Mouse (Mus musculus): ENCODE results near the gene Cnih4. TPM values are rescaled to one million over a fixed set of nuclear protein-coding genes. Genes with fewer than 3 reads are reported as not detected.

Cnih4 gene
- polyA plus RNA-seq (2012; ENCODE audit: insufficient read depth, insufficient read length, missing spikeins), result 68.5 and 82.2 TPM in 2 replicates

GRCm38 (mm10) chr1:181143950-181144836 lies at the start of gene Cnih4, which contains the start of gene Nvl:
Cnih4 (plus strand) TSS chr1:181144693.
Nvl (minus strand) TSS chr1:181144204.
- TF ChIP-seq CTCF (IDR thresholded peaks at IDR 0.05; ENCODE audit: low read depth, low read length) (no peak), POLR2A (IDR thresholded peaks at IDR 0.05; ENCODE audit: borderline replicate concordance, low read depth, low read length) (no peak)

GRCm38 (mm10) chr1:181117112-181117511 lies 27.4 kb upstream of the Cnih4 start:
- no peak overlapping the region for H3K27ac ChIP-seq (ENCODE audit: insufficient read depth, low read depth, low read length)
- TF ChIP-seq CTCF (IDR thresholded peaks at IDR 0.05; ENCODE audit: low read depth, low read length) (no peak), POLR2A (IDR thresholded peaks at IDR 0.05; ENCODE audit: borderline replicate concordance, low read depth, low read length) (no peak)
- no peaks in the 10 kb centered on the region for H3K4me1 ChIP-seq (ENCODE audit: control insufficient read depth, insufficient read depth, low read length)
- H3K4me3 ChIP-seq (ENCODE audit: insufficient read depth, low read length), result no peak overlapping the region

More at GRCm38 (mm10) chr1:181143950-181144836, at the start of gene Cnih4, which contains the start of gene Nvl:
- peaks cover 7% of the 10 kb centered on the region for H3K4me1 ChIP-seq (ENCODE audit: control insufficient read depth, insufficient read depth, low read length)
- peak within 1 kb of the TSS; percentile 84 for H3K27ac ChIP-seq (ENCODE audit: insufficient read depth, low read depth, low read length)
- peak within 1 kb of the TSS; percentile 80 for H3K4me3 ChIP-seq (ENCODE audit: insufficient read depth, low read length)

- Histone ChIP-seq H3K4me1 (ENCODE audit: control insufficient read depth, insufficient read depth, low read length) (peaks cover 18% of the 10 kb centered on the region), H3K4me3 (ENCODE audit: insufficient read depth, low read length) (no peak overlapping the region), H3K27ac (ENCODE audit: insufficient read depth, low read depth, low read length) (no peak overlapping the region)
- TF ChIP-seq CTCF (IDR thresholded peaks at IDR 0.05; ENCODE audit: low read depth, low read length), result no peak
- TF ChIP-seq POLR2A (IDR thresholded peaks at IDR 0.05; ENCODE audit: borderline replicate concordance, low read depth, low read length), result no peak
Observed at GRCm38 (mm10) chr1:181124145-181124544, 20.3 kb upstream of the Cnih4 start.

GRCm38 (mm10) chr1:181125916-181126315 lies 18.6 kb upstream of the Cnih4 start:
- no peak for TF ChIP-seq POLR2A (IDR thresholded peaks at IDR 0.05; ENCODE audit: borderline replicate concordance, low read depth, low read length)
- TF ChIP-seq CTCF (IDR thresholded peaks at IDR 0.05; ENCODE audit: low read depth, low read length), result no peak
- no peak overlapping the region for H3K4me3 ChIP-seq (ENCODE audit: insufficient read depth, low read length)

GRCm38 (mm10) chr1:181126766-181127165 lies 17.7 kb upstream of the Cnih4 start:
- Histone ChIP-seq H3K27ac (ENCODE audit: insufficient read depth, low read depth, low read length) (peak overlapping the region; percentile 14; the same call in 1 of the 2 replicates), H3K4me1 (ENCODE audit: control insufficient read depth, insufficient read depth, low read length) (peaks cover 18% of the 10 kb centered on the region), H3K4me3 (ENCODE audit: insufficient read depth, low read length) (no peak overlapping the region)
- TF ChIP-seq CTCF (IDR thresholded peaks at IDR 0.05; ENCODE audit: low read depth, low read length), result no peak

More at GRCm38 (mm10) chr1:181125916-181126315, 18.6 kb upstream of the Cnih4 start:
- Histone ChIP-seq H3K27ac (ENCODE audit: insufficient read depth, low read depth, low read length) (no peak overlapping the region), H3K4me1 (ENCODE audit: control insufficient read depth, insufficient read depth, low read length) (peaks cover 18% of the 10 kb centered on the region)

- H3K4me1 ChIP-seq (ENCODE audit: control insufficient read depth, insufficient read depth, low read length), result peaks cover 3% of the 10 kb centered on the region; the same call in 1 of the 2 replicates
- H3K27ac ChIP-seq (ENCODE audit: insufficient read depth, low read depth, low read length), result no peak overlapping the region
- TF ChIP-seq CTCF (IDR thresholded peaks at IDR 0.05; ENCODE audit: low read depth, low read length), result no peak
- TF ChIP-seq POLR2A (IDR thresholded peaks at IDR 0.05; ENCODE audit: borderline replicate concordance, low read depth, low read length), result no peak
- no peak overlapping the region for H3K4me3 ChIP-seq (ENCODE audit: insufficient read depth, low read length)
Observed at GRCm38 (mm10) chr1:181131915-181132314, 12.6 kb upstream of the Cnih4 start.

- TF ChIP-seq POLR2A (IDR thresholded peaks at IDR 0.05; ENCODE audit: borderline replicate concordance, low read depth, low read length) (no peak), CTCF (IDR thresholded peaks at IDR 0.05; ENCODE audit: low read depth, low read length) (no peak)
- H3K4me3 ChIP-seq (ENCODE audit: insufficient read depth, low read length), result no peak overlapping the region
- no peak overlapping the region for H3K27ac ChIP-seq (ENCODE audit: insufficient read depth, low read depth, low read length)
- peaks cover 3% of the 10 kb centered on the region for H3K4me1 ChIP-seq (ENCODE audit: control insufficient read depth, insufficient read depth, low read length)
Observed at GRCm38 (mm10) chr1:181138730-181139129, 5.8 kb upstream of the Cnih4 start.

GRCm38 (mm10) chr1:181143609-181143949 lies 914 bp upstream of the Cnih4 start:
- H3K4me1 ChIP-seq (ENCODE audit: control insufficient read depth, insufficient read depth, low read length), result peaks cover 7% of the 10 kb centered on the region
- H3K27ac ChIP-seq (ENCODE audit: insufficient read depth, low read depth, low read length), result peak overlapping the region; percentile 84
- peak overlapping the region; percentile 80 for H3K4me3 ChIP-seq (ENCODE audit: insufficient read depth, low read length)
- TF ChIP-seq CTCF (IDR thresholded peaks at IDR 0.05; ENCODE audit: low read depth, low read length) (no peak), POLR2A (IDR thresholded peaks at IDR 0.05; ENCODE audit: borderline replicate concordance, low read depth, low read length) (no peak)

GRCm38 (mm10) chr1:181144966-181145365 lies 473 bp downstream of the Cnih4 start:
- TF ChIP-seq CTCF (IDR thresholded peaks at IDR 0.05; ENCODE audit: low read depth, low read length) (no peak), POLR2A (IDR thresholded peaks at IDR 0.05; ENCODE audit: borderline replicate concordance, low read depth, low read length) (no peak)
- H3K4me1 ChIP-seq (ENCODE audit: control insufficient read depth, insufficient read depth, low read length), result peaks cover 7% of the 10 kb centered on the region
- peak overlapping the region; percentile 80 for H3K4me3 ChIP-seq (ENCODE audit: insufficient read depth, low read length)
- peak overlapping the region; percentile 84 for H3K27ac ChIP-seq (ENCODE audit: insufficient read depth, low read depth, low read length)

- peaks cover 7% of the 10 kb centered on the region for H3K4me1 ChIP-seq (ENCODE audit: control insufficient read depth, insufficient read depth, low read length)
- no peak for TF ChIP-seq CTCF (IDR thresholded peaks at IDR 0.05; ENCODE audit: low read depth, low read length)
- TF ChIP-seq POLR2A (IDR thresholded peaks at IDR 0.05; ENCODE audit: borderline replicate concordance, low read depth, low read length), result no peak
- H3K4me3 ChIP-seq (ENCODE audit: insufficient read depth, low read length), result no peak overlapping the region
Observed at GRCm38 (mm10) chr1:181146187-181146586, 1.7 kb downstream of the Cnih4 start.

More at GRCm38 (mm10) chr1:181146187-181146586, 1.7 kb downstream of the Cnih4 start:
- H3K27ac ChIP-seq (ENCODE audit: insufficient read depth, low read depth, low read length), result no peak overlapping the region

Data from bone marrow macrophage, adult 2 months (primary cell).